Mouse (Mus musculus) megakaryocyte, embryonic 14.5 days (primary cell): Measurements from ENCODE around the gene Smyd4.

ENCODE experiments used
- FLI1 ChIP-seq: IDR thresholded peaks from 2 replicates; pipeline ENCODE4 v1.6.1; 2012; ENCODE audit warnings: low read length, inconsistent platforms, mixed read lengths
- GATA1 ChIP-seq: IDR thresholded peaks from 3 replicates; pipeline ENCODE4 v1.6.1; 2012; ENCODE audit warnings: mixed read lengths, low read length, inconsistent platforms, borderline replicate concordance

- TF ChIP-seq GATA1 = no peak
- TF ChIP-seq FLI1 = no peak
These were observed 102.7 kb downstream of the Smyd4 start for GRCm38 (mm10) chr11:75450936-75451335.
